26 mouse cellular contexts compared by ENCODE assay signal in the genomic region with DNA sequence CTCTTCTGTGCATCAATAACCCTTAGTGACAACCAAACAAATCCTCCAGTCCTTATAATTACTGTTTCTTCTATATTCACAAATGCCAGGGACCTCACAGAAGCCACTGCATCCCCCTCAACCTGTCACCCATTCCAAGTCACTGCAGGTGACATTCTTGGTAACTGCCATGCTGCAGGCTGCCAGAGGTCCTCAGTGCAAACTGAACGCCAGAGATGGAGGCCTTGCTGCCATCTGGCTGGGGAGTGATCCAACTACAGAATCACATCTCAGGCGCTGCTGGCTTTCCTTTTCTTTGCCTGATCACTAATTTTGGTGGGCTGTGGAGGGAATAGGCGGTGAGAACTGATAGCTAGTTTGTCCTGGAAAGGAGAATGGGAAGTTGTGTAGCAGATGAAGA.
A peak's percentile ranks its signal among the peaks of the same experiment; 100 is the strongest.
DNase-seq lines count a peak whose midpoint lies in the region; ATAC-seq and TF ChIP-seq lines count a peak whose summit lies in the region.
"Had no signal": no experiment of that assay in that cellular context is flagged by ENCODE, and none has a peak within 500 bp of the region (broad histone marks: within the 10 kb centered on the region; RNA-seq: fewer than 3 reads in every experiment).

No protein-coding gene starts in this region.

- H3K4me1 ChIP-seq in cerebellum, adult 2 months (ENCODE audit: control insufficient read depth, insufficient read depth, low read length), result peaks cover 2% of the 10 kb centered on the region; the same call in 1 of the 2 replicates
- H3K4me1 ChIP-seq in intestine, embryonic 15.5 days (replicated peaks), result no peaks in the 10 kb centered on the region
- H3K4me1 ChIP-seq: heart, embryonic 15.5 days; neural tube, embryonic 15.5 days had no signal

- DNase-seq in cerebellum, adult 11 months, result no peak
- peak in 1 of 2 experiments; percentile 2 for DNase-seq in layer of hippocampus, adult 2 months (ENCODE audit: low spot score in 2 of 2)
- no peak for DNase-seq in layer of hippocampus, adult 9-10 months (ENCODE audit: low spot score)
- peak; percentile 18 to 52 for DNase-seq in cerebellum, adult 2 months
- DNase-seq in cerebellum, postnatal 25 days, result peak; percentile 64 to 70
- DNase-seq in adipocyte (ENCODE audit: low spot score), result no peak
- DNase-seq: adrenal gland, postnatal 10 days; heart, postnatal 36 days; kidney, postnatal 36 days; liver, postnatal 0 days; thymus, adult 2 months; thymus, postnatal 4 days had no signal

- H3K4me3 ChIP-seq in layer of hippocampus, adult 2 months, result no peak overlapping the region
- H3K4me3 ChIP-seq in cerebellum, adult 2 months (replicated peaks; ENCODE audit: insufficient read depth, low read depth, low read length), result no peak overlapping the region
- no peak overlapping the region for H3K4me3 ChIP-seq in intestine, embryonic 15.5 days (replicated peaks)
- H3K4me3 ChIP-seq: heart, embryonic 15.5 days; hindbrain, embryonic 15.5 days; kidney, embryonic 15.5 days; limb, embryonic 12.5 days; neural tube, embryonic 15.5 days had no signal

- no peaks in the 10 kb centered on the region for H3K27me3 ChIP-seq in cerebellum, adult 2 months (ENCODE audit: control insufficient read depth, insufficient read depth, low read length)
- H3K27me3 ChIP-seq in intestine, embryonic 15.5 days (replicated peaks), result no peaks in the 10 kb centered on the region
- H3K27me3 ChIP-seq: heart, embryonic 15.5 days; hindbrain, embryonic 15.5 days; kidney, embryonic 15.5 days; limb, embryonic 12.5 days; neural tube, embryonic 15.5 days had no signal

- no peak overlapping the region for H3K4me2 ChIP-seq in intestine, embryonic 15.5 days (replicated peaks)
- H3K4me2 ChIP-seq: heart, embryonic 15.5 days; hindbrain, embryonic 15.5 days; kidney, embryonic 15.5 days; limb, embryonic 12.5 days; liver, embryonic 11.5 days; neural tube, embryonic 15.5 days had no signal

- H3K9ac ChIP-seq in intestine, embryonic 15.5 days, result no peak overlapping the region
- H3K9ac ChIP-seq: heart, embryonic 15.5 days; hindbrain, embryonic 15.5 days; kidney, embryonic 15.5 days; limb, embryonic 12.5 days; liver, postnatal 0 days; neural tube, embryonic 15.5 days had no signal

- no peak for TF ChIP-seq POLR2A in cerebellum, adult 2 months (IDR thresholded peaks at IDR 0.05; ENCODE audit: borderline replicate concordance, insufficient read depth, low read length)

- H3K36me3 ChIP-seq in intestine, embryonic 15.5 days, result no peaks in the 10 kb centered on the region
- H3K36me3 ChIP-seq: heart, embryonic 15.5 days; hindbrain, embryonic 15.5 days; kidney, embryonic 15.5 days; limb, embryonic 12.5 days; neural tube, embryonic 15.5 days had no signal

- WGBS in cerebellum, adult 2 months, result 10% methylated on average over 3 of the region's 3 CpGs
- 77% methylated on average over 3 of the region's 3 CpGs for WGBS in intestine, embryonic 15.5 days

- no peaks in the 10 kb centered on the region for H3K9me3 ChIP-seq in intestine, embryonic 15.5 days
- H3K9me3 ChIP-seq: heart, embryonic 15.5 days; hindbrain, embryonic 15.5 days; kidney, embryonic 15.5 days; limb, embryonic 12.5 days; neural tube, embryonic 15.5 days had no signal

- ATAC-seq in cerebellum, adult (ENCODE audit: insufficient number of reproducible peaks, low FRiP score, low TSS enrichment), result peak; percentile 49; the same call in 1 of the 2 replicates
- ATAC-seq in intestine, embryonic 15.5 days, result no peak
- ATAC-seq: activated CD4-positive, CD25-positive, alpha-beta regulatory T cell, adult 4 months; intestine, postnatal 0 days; liver, postnatal 0 days; lung, postnatal 0 days; midbrain, embryonic 16.5 days had no signal

- peak; percentile 24; the same call in 1 of the 2 replicates for TF ChIP-seq CTCF in layer of hippocampus, adult 2 months (conservative IDR thresholded peaks at IDR 0.05)
- no peak for TF ChIP-seq CTCF in cerebellum, adult 2 months (IDR thresholded peaks at IDR 0.05; ENCODE audit: borderline replicate concordance, insufficient read depth, low read depth, low read length)

- no peak overlapping the region for H3K27ac ChIP-seq in layer of hippocampus, adult 2 months
- H3K27ac ChIP-seq in cerebellum, adult 2 months (ENCODE audit: insufficient read depth, low read length), result no peak overlapping the region
- H3K27ac ChIP-seq in intestine, embryonic 15.5 days, result no peak overlapping the region
- H3K27ac ChIP-seq: heart, embryonic 15.5 days; hindbrain, embryonic 15.5 days; kidney, embryonic 15.5 days; limb, embryonic 12.5 days; macrophage; neural tube, embryonic 15.5 days; stomach, postnatal 0 days had no signal

Comparison
In these comparisons a context has a peak if more than half of its experiments do, and no peak if none do; other contexts are left out.
1. DNase-seq: peak in cerebellum, adult 2 months (2 of 2) and cerebellum, postnatal 25 days (2 of 2); none in cerebellum, adult 11 months (single experiment), layer of hippocampus, adult 9-10 months (single experiment) and adipocyte (single experiment).